In the genomic region with DNA sequence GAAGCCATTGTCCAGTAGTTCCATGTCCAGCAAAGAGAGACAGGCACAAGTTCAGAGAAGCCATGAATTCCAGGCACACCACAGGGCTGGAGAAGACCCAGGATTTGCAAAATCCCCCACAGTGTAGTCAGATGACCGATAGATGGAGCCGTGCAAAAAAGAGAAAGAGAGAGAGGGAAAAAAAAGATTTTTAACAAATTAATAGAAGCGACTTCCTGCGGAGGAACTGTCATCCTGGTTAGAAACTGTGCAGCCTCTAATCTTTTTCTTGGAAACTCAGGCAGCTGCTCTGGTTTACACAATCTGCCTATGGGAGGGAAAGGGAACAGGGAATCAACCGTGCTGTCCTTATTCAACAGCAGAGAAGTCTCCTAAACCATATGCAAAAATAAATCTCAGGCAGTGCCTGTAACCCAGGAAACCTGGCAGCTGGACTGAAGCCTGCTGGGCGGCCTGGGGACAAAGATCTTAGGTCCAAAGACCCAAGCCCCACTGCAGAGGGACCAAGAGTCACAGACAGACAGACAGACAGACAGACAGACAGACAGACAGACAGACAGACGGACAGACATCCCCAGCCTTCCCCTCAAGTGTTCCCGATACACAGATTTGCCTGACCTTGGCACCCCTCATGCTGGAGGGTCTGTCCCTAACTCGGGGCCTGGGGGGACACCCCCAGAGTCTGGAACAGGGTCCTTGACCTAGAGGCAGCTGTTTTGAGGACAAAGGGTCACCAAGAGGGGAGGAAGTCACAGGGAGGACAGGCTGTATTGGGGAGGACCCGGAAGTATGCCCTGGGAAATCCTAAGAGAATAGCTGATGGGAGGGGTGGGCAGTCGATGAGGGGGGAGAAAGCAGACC, we compare ENCODE assay signal across 9 mouse cellular contexts. TPM values are rescaled to one million over a fixed set of nuclear protein-coding genes. Genes with fewer than 3 reads are reported as not detected.
DNase-seq lines count a peak whose midpoint lies in the region; ATAC-seq lines count a peak whose summit lies in the region.
"Had no signal": no experiment of that assay in that cellular context is flagged by ENCODE, and none has a peak within 500 bp of the region (broad histone marks: within the 10 kb centered on the region; RNA-seq: fewer than 3 reads in every experiment).

No protein-coding gene starts in this region.

- peaks cover 65% of the 10 kb centered on the region for H3K4me1 ChIP-seq in kidney, embryonic 14.5 days (ENCODE audit: control insufficient read depth, insufficient read depth, low read length)
- peaks cover 28% of the 10 kb centered on the region for H3K4me1 ChIP-seq in lung, embryonic 16.5 days (replicated peaks; ENCODE audit: control insufficient read depth, insufficient read depth, low read length)

- no peaks in the 10 kb centered on the region for H3K36me3 ChIP-seq in kidney, embryonic 14.5 days (ENCODE audit: control insufficient read depth, insufficient read depth, low read length)
- H3K36me3 ChIP-seq in lung, embryonic 16.5 days (ENCODE audit: control insufficient read depth, insufficient read depth, low read length) = no peaks in the 10 kb centered on the region
- H3K36me3 ChIP-seq: G1E had no signal

- no peak overlapping the region for H3K4me3 ChIP-seq in kidney, embryonic 14.5 days (ENCODE audit: low read length)
- no peak overlapping the region for H3K4me3 ChIP-seq in lung, embryonic 16.5 days (ENCODE audit: low read length)

- H3K27ac ChIP-seq in kidney, embryonic 14.5 days (ENCODE audit: low read depth, low read length) = peak overlapping the region; percentile 95
- H3K27ac ChIP-seq in lung, embryonic 16.5 days (ENCODE audit: low read length) = peak overlapping the region; percentile 94

- 0 out of 2 replicates have a peak, but pooled peaks have one; percentile 15 for ATAC-seq in granulocyte monocyte progenitor cell, adult 5-6 weeks (replicated peaks; ENCODE audit: poor library complexity, severe bottlenecking)
- ATAC-seq in kidney, embryonic 14.5 days (ENCODE audit: low FRiP score, low TSS enrichment) = peak; percentile 50
- peak; percentile 46 for ATAC-seq in lung, embryonic 16.5 days (ENCODE audit: low read depth)

- no peak overlapping the region for H3K9ac ChIP-seq in kidney, embryonic 14.5 days (ENCODE audit: low read depth, low read length)
- H3K9ac ChIP-seq in lung, embryonic 16.5 days (ENCODE audit: low read length) = no peak overlapping the region

- peak overlapping the region; percentile 41 for H3K4me2 ChIP-seq in kidney, embryonic 14.5 days (replicated peaks; ENCODE audit: low read depth, low read length)
- peak overlapping the region; percentile 48 for H3K4me2 ChIP-seq in lung, embryonic 16.5 days (ENCODE audit: low read depth, low read length)

- no peaks in the 10 kb centered on the region for H3K9me3 ChIP-seq in kidney, embryonic 14.5 days (ENCODE audit: control insufficient read depth, low read length)
- H3K9me3 ChIP-seq in lung, embryonic 16.5 days (ENCODE audit: control insufficient read depth, low read length) = no peaks in the 10 kb centered on the region
- H3K9me3 ChIP-seq: G1E had no signal

- H3K27me3 ChIP-seq in kidney, embryonic 14.5 days (ENCODE audit: control insufficient read depth, insufficient read depth, low read length) = no peaks in the 10 kb centered on the region
- no peaks in the 10 kb centered on the region for H3K27me3 ChIP-seq in lung, embryonic 16.5 days (ENCODE audit: control insufficient read depth, insufficient read depth, low read depth, low read length)

- WGBS in kidney, embryonic 14.5 days = 1% methylated on average over 11 of the region's 11 CpGs
- WGBS in lung, embryonic 16.5 days = 1% methylated on average over 11 of the region's 11 CpGs

- DNase-seq in gastrocnemius, adult 18-20 months (ENCODE audit: low spot score) = peak; percentile 47
- no peak for DNase-seq in gastrocnemius, postnatal 25 days
- DNase-seq in brain, adult 2 months (ENCODE audit: low read depth, low spot score) = peak; percentile 91
- DNase-seq in skeletal muscle tissue, adult 2 months (ENCODE audit: low read depth, low spot score) = peak; percentile 38
- DNase-seq in c-Kit-positive CD71-positive TER-119-positive erythroid progenitor cells, embryonic 14.5 days (ENCODE audit: low spot score) = no peak

RNA-seq across cellular contexts. Expression of gene Camk2n1, which starts 9.1 kb away (rescaled TPM):
- total RNA-seq in gastrocnemius, adult 18-20 months (2021) = 1 to 10 TPM; 3.8 to 7.7 TPM
- 1 to 10 TPM; 4.2 to 5.5 TPM for total RNA-seq in gastrocnemius, postnatal 25 days (2021)
- total RNA-seq in granulocyte monocyte progenitor cell, adult 5-6 weeks (2014; fragmentation: Nextera tagmentation) = not detected in 2 replicates
- not detected in 2 replicates for total RNA-seq in granulocyte monocyte progenitor cell, adult 5-6 weeks (2017)
- 7.4 and 10.1 TPM in 2 replicates for polyA plus RNA-seq in kidney, embryonic 14.5 days (2014; fragmentation: Nextera tagmentation; extraction: Ambion mirVana)
- 2.5 and 2.9 TPM in 2 replicates for polyA plus RNA-seq in lung, embryonic 16.5 days (2015; fragmentation: Nextera tagmentation; extraction: Ambion mirVana)

RNA-seq across cellular contexts. Expression of gene Mul1, which starts 28.7 kb away (rescaled TPM):
- total RNA-seq in gastrocnemius, adult 18-20 months (2021) = 10 to 100 TPM; 41.7 to 43.9 TPM
- total RNA-seq in gastrocnemius, postnatal 25 days (2021) = 10 to 100 TPM; 41.5 to 43.0 TPM
- 7.4 and 10.1 TPM in 2 replicates for total RNA-seq in granulocyte monocyte progenitor cell, adult 5-6 weeks (2014; fragmentation: Nextera tagmentation)
- total RNA-seq in granulocyte monocyte progenitor cell, adult 5-6 weeks (2017) = 7.6 and 8.7 TPM in 2 replicates
- polyA plus RNA-seq in kidney, embryonic 14.5 days (2014; fragmentation: Nextera tagmentation; extraction: Ambion mirVana) = 16.7 and 16.9 TPM in 2 replicates
- polyA plus RNA-seq in lung, embryonic 16.5 days (2015; fragmentation: Nextera tagmentation; extraction: Ambion mirVana) = 16.8 and 18.2 TPM in 2 replicates

Comparison
In these comparisons a context has a peak if more than half of its experiments do, and no peak if none do; other contexts are left out.
1. DNase-seq: peak in gastrocnemius, adult 18-20 months (single experiment), brain, adult 2 months (single experiment) and skeletal muscle tissue, adult 2 months (single experiment); none in gastrocnemius, postnatal 25 days (single experiment) and c-Kit-positive CD71-positive TER-119-positive erythroid progenitor cells, embryonic 14.5 days (single experiment).
2. RNA of gene Camk2n1, which starts 9.1 kb away (total RNA-seq): 3.8 to 7.7 TPM in gastrocnemius, adult 18-20 months and 4.2 to 5.5 TPM in gastrocnemius, postnatal 25 days; not detected in granulocyte monocyte progenitor cell, adult 5-6 weeks; every median in the first group is over 4 times any median in the second.
3. Peak in every context shown above with its lines, with median percentiles within 50 percentile points of each other: ATAC-seq.